Mouse (Mus musculus) stomach, embryonic 16.5 days (tissue): ENCODE measurements around the gene Rps29. TPM values are rescaled to one million over a fixed set of nuclear protein-coding genes. Genes with fewer than 3 reads are reported as not detected.

ENCODE experiments used
- ATAC-seq: fragments of 200-750 bp; cut with Nextera tagmentation; 2 replicates; pipeline ENCODE4 v1.8.0; 2017; ENCODE audit warnings: moderate number of reproducible peaks, moderate TSS enrichment; ENCODE audit not compliant: insufficient read depth, low FRiP score
- H3K27ac ChIP-seq: fragments of 300-500 bp; sonication (generic); 2 replicates; pipeline ENCODE4 v1.5.1; 2014; ENCODE audit warnings: low read length
- H3K27me3 ChIP-seq: fragments of 300-500 bp; sonication (generic); 2 replicates; pipeline ENCODE4 v1.6.1; 2014; ENCODE audit warnings: low read length, control low read depth, mixed read lengths; ENCODE audit not compliant: control insufficient read depth, insufficient read depth
- H3K36me3 ChIP-seq: fragments of 300-500 bp; sonication (generic); 2 replicates; pipeline ENCODE4 v1.6.1; 2014; ENCODE audit warnings: low read length; ENCODE audit not compliant: control insufficient read depth, insufficient read depth
- H3K4me1 ChIP-seq: fragments of 300-500 bp; sonication (generic); 2 replicates; pipeline ENCODE4 v1.6.1; 2014; ENCODE audit warnings: low read length, control low read depth, mixed read lengths; ENCODE audit not compliant: control insufficient read depth, insufficient read depth
- H3K4me2 ChIP-seq: fragments of 300-500 bp; sonication (generic); 2 replicates; pipeline ENCODE4 v1.6.1; 2014; ENCODE audit warnings: low read depth, low read length, mixed read lengths
- H3K4me3 ChIP-seq: fragments of 300-500 bp; sonication (generic); replicated peaks from 2 replicates; pipeline ENCODE4 v1.5.1; 2014; ENCODE audit warnings: mild to moderate bottlenecking, low read length
- H3K9ac ChIP-seq: fragments of 300-500 bp; sonication (generic); 2 replicates; pipeline ENCODE4 v1.6.1; 2014; ENCODE audit warnings: low read length
- H3K9me3 ChIP-seq: fragments of 300-500 bp; sonication (generic); replicated peaks from 2 replicates; pipeline ENCODE4 v1.6.1; 2016; ENCODE audit warnings: low read length, control low read depth; ENCODE audit not compliant: control insufficient read depth
- WGBS: fragments of 180-500 bp; shearing (Covaris S2); extraction: QIAGEN DNeasy Blood & Tissue Kit; methylation state at CpG from one replicate; pipeline ENCODE4 v1.1.7; 2014; 5-methylcytosine and 5-hydroxymethylcytosine counted together
- polyA plus RNA-seq: library from polyadenylated mRNA; unstranded; fragments of >200 nt; fragmentation: Nextera tagmentation; extraction: Ambion mirVana; gene quantifications from 2 replicates; pipeline ENCODE4 v1.2.1, GENCODE M21; 2015

The Rps29 gene
- polyA plus RNA-seq, 1 experiment from 2014 or later = 1,784 TPM

GRCm38 (mm10) chr12:69150049-69150448, 8.9 kb downstream of the Rps29 start:
- H3K36me3 ChIP-seq = no peaks in the 10 kb centered on the region
- no peak overlapping the region for H3K4me3 ChIP-seq
- H3K4me1 ChIP-seq = no peaks in the 10 kb centered on the region
- no peak overlapping the region for H3K4me2 ChIP-seq
- no peak for ATAC-seq
- 57% methylated on average over 13 of the region's 13 CpGs for WGBS
- H3K9me3 ChIP-seq = no peaks in the 10 kb centered on the region
- H3K9ac ChIP-seq = no peak overlapping the region
- peaks cover 3% of the 10 kb centered on the region; the same call in 1 of the 2 replicates for H3K27me3 ChIP-seq
- no peak overlapping the region for H3K27ac ChIP-seq

- H3K4me2 ChIP-seq = no peak overlapping the region
- no peak overlapping the region for H3K4me3 ChIP-seq
- H3K36me3 ChIP-seq = no peaks in the 10 kb centered on the region
- no peaks in the 10 kb centered on the region for H3K4me1 ChIP-seq
- 86% methylated on average over 5 of the region's 5 CpGs for WGBS
- H3K9ac ChIP-seq = no peak overlapping the region
- H3K9me3 ChIP-seq = no peaks in the 10 kb centered on the region
- H3K27ac ChIP-seq = no peak overlapping the region
- no peak for ATAC-seq
- H3K27me3 ChIP-seq = peaks cover 3% of the 10 kb centered on the region; the same call in 1 of the 2 replicates
Observed at GRCm38 (mm10) chr12:69147166-69147735, 11.7 kb downstream of the Rps29 start.

GRCm38 (mm10) chr12:69143460-69143859, 15.5 kb downstream of the Rps29 start:
- no peaks in the 10 kb centered on the region for H3K27me3 ChIP-seq
- no peak overlapping the region for H3K4me2 ChIP-seq
- H3K4me1 ChIP-seq = no peaks in the 10 kb centered on the region
- no peaks in the 10 kb centered on the region for H3K36me3 ChIP-seq
- WGBS = 82% methylated on average over 6 of the region's 6 CpGs
- no peaks in the 10 kb centered on the region for H3K9me3 ChIP-seq
- no peak overlapping the region for H3K27ac ChIP-seq
- ATAC-seq = no peak
- H3K4me3 ChIP-seq = no peak overlapping the region
- no peak overlapping the region for H3K9ac ChIP-seq

- Histone ChIP-seq H3K4me1 (no peaks in the 10 kb centered on the region), H3K4me2 (no peak overlapping the region), H3K27me3 (no peaks in the 10 kb centered on the region), H3K4me3 (no peak overlapping the region), H3K9ac (no peak overlapping the region), H3K9me3 (no peaks in the 10 kb centered on the region), H3K36me3 (no peaks in the 10 kb centered on the region), H3K27ac (no peak overlapping the region)
- no peak for ATAC-seq
- 84% methylated on average over 7 of the region's 7 CpGs for WGBS
Observed at GRCm38 (mm10) chr12:69139841-69140240, 19.1 kb downstream of the Rps29 start.

- no peaks in the 10 kb centered on the region for H3K27me3 ChIP-seq
- no peak overlapping the region for H3K9ac ChIP-seq
- H3K36me3 ChIP-seq = no peaks in the 10 kb centered on the region
- no peaks in the 10 kb centered on the region for H3K4me1 ChIP-seq
- no peak overlapping the region for H3K4me2 ChIP-seq
- no peak overlapping the region for H3K27ac ChIP-seq
- ATAC-seq = no peak
- H3K9me3 ChIP-seq = no peaks in the 10 kb centered on the region
- WGBS = 90% methylated on average over 3 of the region's 3 CpGs
- no peak overlapping the region for H3K4me3 ChIP-seq
Observed at GRCm38 (mm10) chr12:69139201-69139600, 19.8 kb downstream of the Rps29 start.

- Histone ChIP-seq H3K36me3 (no peaks in the 10 kb centered on the region), H3K9ac (no peak overlapping the region), H3K27me3 (no peaks in the 10 kb centered on the region), H3K9me3 (no peaks in the 10 kb centered on the region), H3K4me1 (no peaks in the 10 kb centered on the region), H3K4me3 (no peak overlapping the region), H3K27ac (no peak overlapping the region), H3K4me2 (no peak overlapping the region)
- whole genome bisulfite sequencing = 12% methylated on average over 10 of the region's 10 CpGs
- ATAC-seq = no peak
Observed at GRCm38 (mm10) chr12:69131981-69132380, 27.0 kb downstream of the Rps29 start.

- H3K9ac ChIP-seq = no peak overlapping the region
- 75% methylated on average over 6 of the region's 6 CpGs for WGBS
Observed at GRCm38 (mm10) chr12:69131267-69131666, 27.7 kb downstream of the Rps29 start.

GRCm38 (mm10) chr12:69130486-69130885, 28.5 kb downstream of the Rps29 start:
- Histone ChIP-seq H3K27me3 (no peaks in the 10 kb centered on the region), H3K4me3 (no peak overlapping the region), H3K9ac (no peak overlapping the region), H3K36me3 (no peaks in the 10 kb centered on the region), H3K9me3 (no peaks in the 10 kb centered on the region), H3K4me1 (no peaks in the 10 kb centered on the region), H3K27ac (no peak overlapping the region), H3K4me2 (peak overlapping the region; percentile 31)
- ATAC-seq = no peak
- WGBS = 67% methylated on average over 12 of the region's 12 CpGs

More at GRCm38 (mm10) chr12:69131267-69131666, 27.7 kb downstream of the Rps29 start:
- Histone ChIP-seq H3K27ac (no peak overlapping the region), H3K4me1 (no peaks in the 10 kb centered on the region), H3K4me2 (no peak overlapping the region), H3K4me3 (no peak overlapping the region), H3K9me3 (no peaks in the 10 kb centered on the region), H3K27me3 (no peaks in the 10 kb centered on the region), H3K36me3 (no peaks in the 10 kb centered on the region)
- ATAC-seq = no peak

- Histone ChIP-seq H3K9me3 (no peaks in the 10 kb centered on the region), H3K9ac (no peak overlapping the region), H3K4me3 (no peak overlapping the region), H3K27ac (no peak overlapping the region), H3K4me2 (peak overlapping the region; percentile 31), H3K36me3 (no peaks in the 10 kb centered on the region), H3K4me1 (no peaks in the 10 kb centered on the region), H3K27me3 (no peaks in the 10 kb centered on the region)
- WGBS = 28% methylated on average over 18 of the region's 18 CpGs
- no peak for ATAC-seq
Observed at GRCm38 (mm10) chr12:69129634-69130310, 29.2 kb downstream of the Rps29 start.
